Mouse (Mus musculus) embryo, embryonic 11.5 days (tissue): Measurements from ENCODE around the gene Fry.

Experiments used
- DNase-seq: peaks from one replicate; pipeline ENCODE4 v3.0.0-alpha.2; 2012; ENCODE audit warnings: low read depth, low spot score

Gene Fry

DNA sequence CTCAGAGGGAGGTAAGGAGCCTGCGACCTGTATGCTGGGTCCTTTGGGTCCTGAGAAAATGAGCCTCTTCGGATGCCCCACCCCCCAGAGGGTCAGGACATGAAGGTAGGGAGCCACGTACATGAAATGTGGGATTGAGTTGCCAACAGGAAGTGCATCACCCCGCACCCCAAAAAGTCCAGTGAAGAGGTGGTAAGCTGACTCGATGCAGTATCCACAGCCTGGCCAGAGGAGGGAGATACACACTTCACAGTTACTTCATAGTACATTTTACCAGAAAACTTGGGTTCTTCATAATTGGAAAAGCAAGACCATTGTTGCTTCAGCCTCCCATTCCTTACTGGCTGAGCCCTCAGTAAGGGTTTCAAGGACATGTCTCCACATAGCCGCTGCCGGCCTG lies 266.8 kb downstream of the Fry start:
- no peak for DNase-seq

GRCm38 (mm10) chr5:150388623-150389022 lies 270.2 kb downstream of the Fry start:
- no peak for DNase-seq

DNA sequence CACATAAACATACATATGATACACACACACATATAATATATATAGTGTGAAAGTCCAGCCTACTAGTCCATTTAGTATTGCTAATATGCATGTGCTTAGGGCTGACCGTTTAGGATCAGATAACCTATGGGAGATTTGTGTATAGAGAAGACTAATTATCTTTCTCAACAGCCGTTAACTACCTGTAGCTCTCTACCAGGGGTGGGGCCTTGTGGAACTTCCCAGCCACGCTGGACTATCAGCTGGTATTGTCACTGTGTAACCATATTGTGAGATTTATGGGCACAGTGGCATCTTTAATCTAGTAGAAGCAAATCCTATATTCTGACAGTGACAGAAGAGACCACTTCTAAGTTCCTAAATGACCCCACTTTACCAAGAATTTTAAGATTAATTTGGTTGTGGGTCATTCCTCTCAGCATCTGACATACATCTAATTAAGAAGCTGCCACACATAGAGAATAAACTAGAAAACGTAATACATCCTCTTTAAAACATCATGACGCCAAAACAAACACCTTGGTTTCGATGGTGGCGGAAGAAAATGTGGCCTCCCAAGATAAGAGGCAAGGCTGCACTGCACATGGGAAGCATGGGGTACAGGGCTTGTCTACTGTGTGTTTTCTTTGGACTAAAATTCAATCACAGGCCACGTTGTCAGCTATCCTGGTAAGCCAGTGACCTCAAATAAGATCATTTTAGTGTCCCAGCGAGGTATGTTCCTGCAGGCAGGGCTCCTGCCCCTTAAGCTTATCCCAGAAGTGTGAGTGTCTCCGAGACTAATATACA lies 271.3 kb downstream of the Fry start:
- DNase-seq: no peak

GRCm38 (mm10) chr5:150390422-150390821 lies 272.0 kb downstream of the Fry start:
- DNase-seq: no peak

DNA sequence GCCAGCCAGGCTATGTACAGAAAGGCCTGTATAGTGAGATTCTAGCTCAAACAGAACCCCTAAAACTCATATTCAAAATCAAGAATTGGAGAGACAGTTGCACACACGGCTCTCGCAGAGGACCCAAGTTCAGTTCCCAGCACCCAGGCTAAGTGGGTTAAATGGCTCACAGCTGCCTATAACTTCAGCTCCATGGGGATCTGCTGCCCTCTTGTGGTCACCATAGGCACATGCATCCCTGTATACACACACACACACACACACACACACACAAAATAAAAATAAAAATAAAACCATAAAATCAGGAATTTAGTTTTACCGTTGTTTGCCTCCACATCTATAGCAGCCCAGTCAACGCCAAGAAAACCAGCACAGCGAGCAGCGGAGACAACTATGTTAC lies 276.2 kb downstream of the Fry start:
- no peak for DNase-seq

DNA sequence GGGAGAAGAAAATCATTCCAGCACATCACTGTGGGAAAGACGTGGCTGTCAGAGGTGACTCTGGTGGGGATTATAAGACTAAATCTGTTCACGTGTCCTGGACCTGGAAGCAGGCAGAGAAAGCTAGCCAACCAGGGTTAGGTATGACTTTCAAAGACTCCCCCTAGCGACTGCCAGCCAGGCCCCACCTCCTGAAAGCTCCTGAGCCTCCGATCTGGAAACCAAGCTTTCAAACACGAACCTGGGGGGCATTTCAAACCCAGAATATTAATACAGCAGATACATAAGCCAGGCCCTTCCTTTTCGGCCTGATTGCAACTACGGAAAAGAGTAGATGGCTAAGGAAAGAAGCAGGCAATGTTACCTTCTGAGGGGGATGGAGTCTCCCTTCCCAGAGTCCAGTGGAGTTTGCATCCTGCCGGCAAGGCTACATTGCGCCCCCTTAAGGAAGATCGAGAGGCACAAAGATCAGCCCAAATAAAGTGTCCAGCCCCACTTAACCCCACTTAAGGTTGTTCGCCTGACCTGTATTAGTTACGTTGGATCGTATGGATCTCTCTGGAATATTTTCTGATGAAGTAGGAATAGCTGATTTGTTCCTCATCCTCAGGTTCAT lies 284.5 kb downstream of the Fry start:
- DNase-seq: no peak

DNA sequence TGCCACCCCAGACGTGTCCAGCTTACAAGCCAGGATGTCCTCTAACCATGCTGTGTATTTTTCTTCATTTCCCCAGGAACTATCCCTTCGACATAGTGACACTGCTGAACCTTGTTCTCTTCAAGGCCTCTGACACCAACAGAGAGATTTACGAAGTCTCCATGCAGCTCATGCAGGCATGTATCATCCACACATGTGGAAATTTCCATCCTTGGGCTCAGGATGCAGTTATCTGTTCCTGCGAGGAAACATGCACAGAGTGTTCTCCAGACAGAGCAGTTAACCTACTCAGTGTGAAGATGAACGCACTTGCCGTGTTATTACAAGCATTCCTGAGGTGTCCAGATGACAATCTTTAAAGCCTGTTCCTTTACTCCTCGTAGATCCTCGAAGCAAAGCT lies 286.4 kb downstream of the Fry start:
- DNase-seq: no peak

DNA sequence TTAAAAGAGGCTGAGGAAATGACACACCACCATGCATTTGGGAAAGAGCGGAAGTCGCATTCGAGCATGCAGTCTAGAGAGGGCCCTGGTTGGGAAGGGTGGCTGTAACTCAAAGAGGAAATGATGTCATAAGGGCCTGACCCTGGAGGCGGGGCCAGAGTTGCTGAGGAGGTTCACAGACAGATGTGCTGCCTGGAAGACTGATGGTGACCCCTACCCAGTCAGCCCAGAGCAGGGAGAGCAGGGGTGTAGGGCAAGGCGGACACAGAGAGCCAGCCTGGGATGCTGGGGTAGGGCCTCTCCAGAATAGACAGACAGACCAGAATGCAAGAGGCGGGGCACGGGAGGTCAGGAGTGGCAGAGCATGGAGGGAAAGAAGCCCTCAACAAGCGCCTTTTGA lies 290.5 kb downstream of the Fry start:
- DNase-seq: no peak

- DNase-seq: peak; percentile 34
Measured at GRCm38 (mm10) chr5:150409451-150410045, 291.1 kb downstream of the Fry start.

GRCm38 (mm10) chr5:150412750-150413450 lies 294.5 kb downstream of the Fry start:
- no peak for DNase-seq

GRCm38 (mm10) chr5:150414823-150415222 lies 296.4 kb downstream of the Fry start:
- DNase-seq: no peak

- no peak for DNase-seq
Measured at GRCm38 (mm10) chr5:150417223-150417622, 298.8 kb downstream of the Fry start.

DNA sequence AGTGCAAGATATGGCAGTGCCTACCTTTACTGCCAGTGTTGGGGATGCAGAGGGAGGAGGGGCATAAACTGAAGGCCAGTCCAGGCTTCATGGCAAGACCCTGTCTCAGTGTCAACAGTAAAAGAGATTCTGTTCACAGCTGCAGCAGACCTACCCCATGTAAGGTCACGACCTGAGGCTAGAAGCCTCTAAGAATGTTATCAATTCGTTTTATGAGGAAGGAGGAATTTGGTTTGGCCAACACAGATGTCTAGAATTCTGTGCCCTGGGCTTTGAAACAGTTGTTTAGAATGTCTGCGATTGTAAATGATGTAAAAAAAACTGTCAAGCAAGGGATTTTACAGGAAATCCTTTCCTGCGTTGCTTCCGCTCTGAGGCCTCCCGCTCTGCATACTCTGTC lies 299.6 kb downstream of the Fry start:
- DNase-seq: no peak

GRCm38 (mm10) chr5:150425038-150425437 lies 306.6 kb downstream of the Fry start:
- DNase-seq: no peak

DNA sequence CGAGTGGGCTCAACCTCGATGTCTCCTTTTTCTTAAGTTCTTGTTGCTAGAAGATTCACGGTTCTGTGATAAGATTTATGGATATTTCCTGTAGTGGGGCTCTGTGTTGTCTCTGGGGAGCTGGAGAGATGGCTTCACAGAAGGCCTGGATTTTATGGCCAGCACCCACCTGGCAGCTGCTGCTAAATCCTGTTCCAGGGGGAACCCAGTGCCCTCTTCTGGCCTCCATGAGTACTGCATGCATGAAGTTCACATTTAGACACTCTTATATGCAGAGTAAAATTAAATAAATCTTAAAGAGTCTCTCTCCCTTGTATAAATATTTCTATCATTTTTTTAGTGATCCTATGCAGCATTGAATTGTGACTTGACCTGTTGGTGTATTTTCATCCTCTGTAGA lies 308.1 kb downstream of the Fry start:
- no peak for DNase-seq

DNA sequence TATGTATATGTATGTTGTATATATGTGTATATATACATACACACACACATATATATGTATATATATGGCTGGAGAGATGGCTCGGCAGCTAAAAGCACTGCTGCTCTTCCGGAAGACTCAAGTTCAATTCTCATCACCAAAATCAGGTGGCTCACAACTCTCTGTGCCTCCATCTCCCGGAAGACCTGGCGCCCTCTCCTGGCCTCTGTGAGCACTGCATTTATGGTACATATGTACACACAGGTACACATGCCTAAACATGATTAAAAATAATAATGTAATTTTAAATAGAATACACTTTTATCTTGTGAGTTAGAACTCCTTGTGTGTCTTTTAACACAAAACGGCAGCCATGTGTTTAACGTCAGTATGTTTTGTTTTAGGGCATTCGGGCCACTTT lies 312.8 kb downstream of the Fry start:
- no peak for DNase-seq

DNA sequence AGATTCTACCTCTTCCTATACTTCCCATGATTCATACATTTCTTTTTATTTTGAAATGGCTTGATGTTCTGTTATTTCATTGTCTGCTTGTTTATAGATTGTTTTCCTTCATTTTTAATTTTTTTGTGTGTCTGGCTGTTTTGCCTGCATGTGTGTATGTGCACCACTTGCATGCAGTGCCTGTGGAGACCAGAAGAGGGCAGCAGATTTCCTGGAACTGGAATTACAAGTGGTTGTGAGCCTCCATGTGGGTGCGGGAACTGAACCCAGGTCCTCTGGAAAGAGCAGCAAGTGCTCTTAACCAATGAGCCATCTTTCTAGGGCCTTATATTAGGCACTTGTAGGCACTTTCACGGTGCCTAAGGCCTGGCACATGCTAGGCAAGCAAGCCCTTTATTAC lies 314.5 kb downstream of the Fry start:
- DNase-seq: no peak

DNA sequence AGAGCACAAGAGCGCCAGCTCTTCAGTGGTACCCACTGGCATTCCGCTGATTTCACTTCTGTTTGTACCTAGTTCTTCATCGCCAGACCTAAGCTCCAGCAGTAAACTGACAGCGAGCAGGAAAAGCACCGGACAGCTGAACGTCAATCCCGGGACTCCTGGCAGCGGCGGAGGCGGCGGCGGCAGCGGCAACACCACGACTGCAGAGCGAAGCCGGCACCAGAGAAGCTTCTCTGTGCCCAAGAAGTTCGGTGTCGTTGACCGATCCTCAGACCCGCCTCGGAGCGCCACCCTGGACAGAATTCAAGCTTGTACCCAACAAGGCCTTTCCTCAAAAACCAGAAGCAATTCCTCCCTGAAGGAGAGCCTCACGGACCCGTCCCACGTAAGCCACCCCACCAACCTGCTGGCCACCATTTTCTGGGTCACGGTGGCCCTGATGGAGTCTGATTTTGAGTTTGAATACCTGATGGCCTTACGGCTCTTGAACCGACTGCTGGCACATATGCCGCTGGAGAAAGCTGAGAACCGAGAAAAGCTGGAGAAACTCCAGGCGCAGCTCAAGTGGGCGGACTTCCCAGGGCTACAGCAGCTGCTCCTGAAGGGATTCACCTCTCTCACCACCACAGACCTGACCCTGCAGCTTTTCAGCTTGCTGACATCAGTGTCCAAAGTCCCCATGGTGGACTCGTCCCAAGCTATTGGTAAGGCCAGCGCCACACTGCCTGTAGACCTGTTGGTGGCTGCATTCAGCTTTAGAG lies 318.4 kb downstream of the Fry start:
- DNase-seq: no peak

GRCm38 (mm10) chr5:150441690-150442089 lies 323.2 kb downstream of the Fry start:
- DNase-seq: peak; percentile 38

GRCm38 (mm10) chr5:150451281-150452003 lies 333.0 kb downstream of the Fry start:
- DNase-seq: no peak

GRCm38 (mm10) chr5:150452004-150452626 lies 333.7 kb downstream of the Fry start:
- no peak for DNase-seq
